Comparison of ENCODE assay signal across 8 mouse cellular contexts in genomic region chrX:7878007-7878419, GRCm38 (mm10). TPM values are rescaled to one million over a fixed set of nuclear protein-coding genes. Genes with fewer than 3 reads are reported as not detected.
DNase-seq lines count a peak whose midpoint lies in the region; ATAC-seq and TF ChIP-seq lines count a peak whose summit lies in the region.

Gene Pim2 (plus strand): TSS chrX:7878262.

- no peak within 1 kb of the TSS for H3K27ac ChIP-seq in heart, embryonic 12.5 days (ENCODE audit: poor library complexity, severe bottlenecking)
- H3K27ac ChIP-seq in kidney, postnatal 0 days = no peak within 1 kb of the TSS
- peak within 1 kb of the TSS; percentile 38 for H3K27ac ChIP-seq in liver, adult 2 months (replicated peaks; ENCODE audit: insufficient read depth, low read depth, low read length)

- no peaks in the 10 kb centered on the region for H3K79me2 ChIP-seq in liver, adult 2 months (ENCODE audit: control insufficient read depth, insufficient read depth, low read length)

- peaks cover 40% of the 10 kb centered on the region for H3K36me3 ChIP-seq in erythroblast, embryonic 14.5 days (ENCODE audit: control insufficient read depth)
- peaks cover 16% of the 10 kb centered on the region for H3K36me3 ChIP-seq in heart, embryonic 12.5 days
- 0 out of 2 replicates have a peak, but pooled peaks cover 5% of the 10 kb centered on the region for H3K36me3 ChIP-seq in kidney, postnatal 0 days (ENCODE audit: insufficient read depth, low read length)
- H3K36me3 ChIP-seq in liver, adult 2 months (ENCODE audit: control insufficient read depth, insufficient read depth, low read length) = peaks cover 3% of the 10 kb centered on the region; the same call in 1 of the 2 replicates
- peaks cover 1% of the 10 kb centered on the region for H3K36me3 ChIP-seq in splenic B cell, adult 2 months (ENCODE audit: control insufficient read depth, insufficient read depth, low read length, poor library complexity, severe bottlenecking)

- ATAC-seq in heart, embryonic 12.5 days (ENCODE audit: insufficient number of reproducible peaks, low FRiP score) = peak; percentile 88
- ATAC-seq in kidney, postnatal 0 days (replicated peaks; ENCODE audit: low FRiP score, low read depth) = peak; percentile 92
- peak; percentile 88 for ATAC-seq in monocyte, adult 5-6 weeks (replicated peaks; ENCODE audit: insufficient number of reproducible peaks, low FRiP score, low TSS enrichment, poor library complexity, severe bottlenecking)

- peaks cover 28% of the 10 kb centered on the region for H3K4me1 ChIP-seq in erythroblast, embryonic 14.5 days (ENCODE audit: control insufficient read depth)
- H3K4me1 ChIP-seq in heart, embryonic 12.5 days (replicated peaks) = peaks cover 7% of the 10 kb centered on the region; the same call in 1 of the 2 replicates
- no peaks in the 10 kb centered on the region for H3K4me1 ChIP-seq in kidney, postnatal 0 days (replicated peaks; ENCODE audit: insufficient read depth, low read length)
- H3K4me1 ChIP-seq in liver, adult 2 months (ENCODE audit: control insufficient read depth, insufficient read depth, low read length) = no peaks in the 10 kb centered on the region

- peak; percentile 93 for DNase-seq in CD4-positive, CD25-positive, alpha-beta regulatory T cell, adult 2 months (ENCODE audit: low read depth, low spot score)
- peak; percentile 72 for DNase-seq in brain, embryonic 18.5 days (ENCODE audit: low read depth, low spot score)
- DNase-seq in kidney, postnatal 0 days (ENCODE audit: low spot score) = peak; percentile 80
- DNase-seq in liver, adult 2 months (ENCODE audit: extremely low read depth, low read depth, low spot score) = peak; percentile 89
- peak; percentile 93 for DNase-seq in splenic B cell, adult 2 months (ENCODE audit: low read depth, low spot score)

- H3K4me3 ChIP-seq in erythroblast, embryonic 14.5 days (replicated peaks) = peak within 1 kb of the TSS; percentile 61
- H3K4me3 ChIP-seq in heart, embryonic 12.5 days = peak within 1 kb of the TSS; percentile 52
- peak within 1 kb of the TSS; percentile 45 for H3K4me3 ChIP-seq in kidney, postnatal 0 days (replicated peaks; ENCODE audit: low read depth, low read length)
- H3K4me3 ChIP-seq in liver, adult 2 months (ENCODE audit: insufficient read depth, low read depth, low read length) = peak within 1 kb of the TSS; percentile 62; the same call in 1 of the 2 replicates

- H3K9me3 ChIP-seq in erythroblast, embryonic 14.5 days (ENCODE audit: control insufficient read depth, low read length) = peaks cover 5% of the 10 kb centered on the region
- H3K9me3 ChIP-seq in heart, embryonic 12.5 days (replicated peaks) = no peaks in the 10 kb centered on the region
- H3K9me3 ChIP-seq in kidney, postnatal 0 days (replicated peaks; ENCODE audit: low read length) = no peaks in the 10 kb centered on the region

- peaks cover 14% of the 10 kb centered on the region for H3K27me3 ChIP-seq in erythroblast, embryonic 14.5 days (ENCODE audit: control insufficient read depth)
- 0 out of 2 replicates have a peak, but pooled peaks cover 6% of the 10 kb centered on the region for H3K27me3 ChIP-seq in heart, embryonic 12.5 days (replicated peaks)
- H3K27me3 ChIP-seq in kidney, postnatal 0 days (ENCODE audit: insufficient read depth, low read length) = no peaks in the 10 kb centered on the region
- H3K27me3 ChIP-seq in liver, adult 2 months (ENCODE audit: control insufficient read depth, insufficient read depth, low read length) = no peaks in the 10 kb centered on the region
- no peaks in the 10 kb centered on the region for H3K27me3 ChIP-seq in splenic B cell, adult 2 months (ENCODE audit: control insufficient read depth, insufficient read depth, low read length, poor library complexity, severe bottlenecking)

- H3K9ac ChIP-seq in heart, embryonic 12.5 days = peak within 1 kb of the TSS; percentile 73
- peak within 1 kb of the TSS; percentile 42; the same call in 1 of the 2 replicates for H3K9ac ChIP-seq in kidney, postnatal 0 days (ENCODE audit: low read depth, low read length)
- H3K9ac ChIP-seq in liver, adult 2 months (ENCODE audit: low read depth, low read length) = peak within 1 kb of the TSS; percentile 68

- TF ChIP-seq POLR2A in liver, adult 2 months (IDR thresholded peaks at IDR 0.05; ENCODE audit: extremely low read depth, insufficient read depth, low read length) = no peak

- peak within 1 kb of the TSS; percentile 91 for H3K4me2 ChIP-seq in heart, embryonic 12.5 days
- peak within 1 kb of the TSS; percentile 84 for H3K4me2 ChIP-seq in kidney, postnatal 0 days (ENCODE audit: low read length)

- 19% methylated on average over 38 of the region's 38 CpGs for WGBS in heart, embryonic 12.5 days
- WGBS in kidney, postnatal 0 days = 32% methylated on average over 27 of the region's 38 CpGs
- WGBS in liver, adult 2 months = under 1% methylated on average over 14 of the region's 38 CpGs

- TF ChIP-seq CTCF in kidney, postnatal 0 days (IDR thresholded peaks at IDR 0.05; ENCODE audit: low read depth) = no peak
- TF ChIP-seq CTCF in liver, adult 2 months (IDR thresholded peaks at IDR 0.05; ENCODE audit: low read depth, low read length) = no peak

RNA-seq across cellular contexts. Expression of gene Pim2, which starts in this region (rescaled TPM):
- polyA plus RNA-seq in erythroblast, embryonic 14.5 days (2012) = 0.60 and 0.94 TPM in 2 replicates
- 6.4 and 6.8 TPM in 2 replicates for polyA plus RNA-seq in heart, embryonic 12.5 days (2016; fragmentation: Nextera tagmentation; extraction: Ambion mirVana)
- polyA plus RNA-seq in kidney, postnatal 0 days (2015; fragmentation: Nextera tagmentation; extraction: Ambion mirVana) = 6.2 and 7.8 TPM in 2 replicates
- 0.74 and 1.9 TPM in 2 replicates for total RNA-seq in liver, adult 2 months (2014; rRNA removed)
- 4.7 and 5.4 TPM in 2 replicates for polyA plus RNA-seq in liver, adult 2 months (2012; rRNA removed)
- total RNA-seq in monocyte, adult 5-6 weeks (2017) = 3.0 to 9.9 TPM (median 3.6 TPM) in 3 replicates
